Mouse (Mus musculus) midbrain, embryonic 16.5 days (tissue): Measurements from ENCODE around the gene Atp12a. TPM values are rescaled to one million over a fixed set of nuclear protein-coding genes. Genes with fewer than 3 reads are reported as not detected.

ENCODE experiments used
- ATAC-seq: fragments of 200-750 bp; cut with Nextera tagmentation; 2 replicates; pipeline ENCODE4 v1.8.0; 2017; ENCODE audit warnings: moderate TSS enrichment
- H3K27ac ChIP-seq: fragments of 300-500 bp; sonication (generic); 2 replicates; pipeline ENCODE4 v1.5.1; 2014; ENCODE audit warnings: mild to moderate bottlenecking, low read length, mixed read lengths
- H3K27me3 ChIP-seq: fragments of 300-500 bp; sonication (generic); 2 replicates; pipeline ENCODE4 v1.6.1; 2014; ENCODE audit warnings: low read depth, low read length, mixed read lengths; ENCODE audit not compliant: control insufficient read depth, insufficient read depth
- H3K36me3 ChIP-seq: fragments of 300-500 bp; sonication (generic); 2 replicates; pipeline ENCODE4 v1.6.1; 2014; ENCODE audit warnings: mild to moderate bottlenecking, low read length, moderate library complexity, mixed read lengths; ENCODE audit not compliant: control insufficient read depth, insufficient read depth
- H3K4me1 ChIP-seq: fragments of 300-500 bp; sonication (generic); 2 replicates; pipeline ENCODE4 v1.6.1; 2014; ENCODE audit warnings: mild to moderate bottlenecking, low read length, mixed read lengths; ENCODE audit not compliant: control insufficient read depth, insufficient read depth
- H3K4me2 ChIP-seq: fragments of 300-500 bp; sonication (generic); 2 replicates; pipeline ENCODE4 v1.6.1; 2014; ENCODE audit warnings: mild to moderate bottlenecking, low read length, mixed read lengths
- H3K4me3 ChIP-seq: fragments of 300-500 bp; sonication (generic); 2 replicates; pipeline ENCODE4 v1.5.1; 2014; ENCODE audit warnings: low read depth, mild to moderate bottlenecking, low read length, moderate library complexity, mixed read lengths
- H3K9ac ChIP-seq: fragments of 300-500 bp; sonication (generic); 2 replicates; pipeline ENCODE4 v1.6.1; 2014; ENCODE audit warnings: low read depth, low read length, mixed read lengths
- H3K9me3 ChIP-seq: fragments of 300-500 bp; sonication (generic); replicated peaks from 2 replicates; pipeline ENCODE4 v1.6.1; 2014; ENCODE audit warnings: mild to moderate bottlenecking, low read length, mixed read lengths; ENCODE audit not compliant: control insufficient read depth, poor library complexity, severe bottlenecking
- WGBS: fragments of 180-500 bp; shearing (Covaris S2); extraction: QIAGEN DNeasy Blood & Tissue Kit; methylation state at CpG from one replicate; pipeline ENCODE4 v1.1.7; 2014; 5-methylcytosine and 5-hydroxymethylcytosine counted together
- polyA plus RNA-seq: library from polyadenylated mRNA; unstranded; fragments of >200 nt; fragmentation: Nextera tagmentation; extraction: Ambion mirVana; gene quantifications from 2 replicates; pipeline ENCODE4 v1.2.1, GENCODE M21; 2015

Gene Atp12a
- polyA plus RNA-seq, 1 experiment from 2014 or later = 0.23 TPM

DNA sequence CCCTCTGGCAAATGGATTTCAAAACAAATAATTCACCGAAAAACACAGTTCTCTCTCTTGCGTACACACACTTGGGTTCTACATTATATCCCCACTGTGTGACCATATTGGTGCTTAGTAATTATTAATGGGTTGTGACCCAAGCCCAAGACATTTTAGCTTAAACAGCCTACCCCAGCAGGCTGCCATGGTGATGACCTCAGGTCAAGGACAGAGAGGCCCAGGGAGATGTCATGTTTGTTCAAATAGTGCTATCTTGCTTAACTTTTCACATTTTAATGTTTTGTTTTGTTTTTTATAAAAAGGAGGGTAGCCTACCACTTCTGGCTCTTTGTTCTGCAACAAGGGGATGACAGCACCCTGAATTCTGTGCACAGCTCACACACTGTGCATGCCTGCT lies 27.2 kb upstream of the Atp12a start:
- Histone ChIP-seq H3K36me3 (no peaks in the 10 kb centered on the region), H3K27ac (no peak overlapping the region), H3K27me3 (no peaks in the 10 kb centered on the region), H3K9ac (no peak overlapping the region), H3K9me3 (no peaks in the 10 kb centered on the region), H3K4me1 (no peaks in the 10 kb centered on the region), H3K4me2 (no peak overlapping the region), H3K4me3 (no peak overlapping the region)
- no peak for ATAC-seq
- 93% methylated on average over 2 of the region's 2 CpGs for WGBS

DNA sequence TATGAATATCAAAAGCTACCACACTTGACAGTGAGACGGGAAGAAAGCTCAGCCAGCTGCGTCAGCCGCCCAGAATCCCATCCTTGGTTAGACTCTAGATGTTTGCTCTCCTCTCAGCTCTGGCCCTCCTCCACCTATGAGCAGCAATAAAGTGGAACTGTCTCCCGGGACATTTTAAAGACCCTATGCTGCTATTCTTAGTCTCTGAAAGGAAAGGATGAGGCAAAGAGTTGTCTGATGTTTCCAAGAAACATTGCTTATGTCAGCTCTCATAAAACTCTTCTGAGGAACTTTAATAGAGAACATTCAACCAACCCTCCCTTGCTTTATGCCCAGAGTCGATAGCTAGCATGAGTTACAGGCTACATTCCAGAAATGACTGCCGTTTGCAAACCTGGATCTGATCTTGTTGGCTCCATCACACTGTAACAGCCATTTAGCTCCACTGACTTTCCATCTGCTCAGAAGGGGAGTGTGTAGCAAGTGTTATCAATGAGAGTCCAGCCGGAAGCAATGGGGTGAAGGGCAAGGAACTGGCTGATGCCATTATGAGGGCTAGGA lies 25.9 kb upstream of the Atp12a start:
- Histone ChIP-seq H3K4me3 (no peak overlapping the region), H3K27ac (no peak overlapping the region), H3K36me3 (no peaks in the 10 kb centered on the region), H3K9me3 (no peaks in the 10 kb centered on the region), H3K9ac (no peak overlapping the region), H3K4me2 (no peak overlapping the region), H3K4me1 (no peaks in the 10 kb centered on the region), H3K27me3 (no peaks in the 10 kb centered on the region)
- no peak for ATAC-seq
- 83% methylated on average over 7 of the region's 7 CpGs for WGBS

DNA sequence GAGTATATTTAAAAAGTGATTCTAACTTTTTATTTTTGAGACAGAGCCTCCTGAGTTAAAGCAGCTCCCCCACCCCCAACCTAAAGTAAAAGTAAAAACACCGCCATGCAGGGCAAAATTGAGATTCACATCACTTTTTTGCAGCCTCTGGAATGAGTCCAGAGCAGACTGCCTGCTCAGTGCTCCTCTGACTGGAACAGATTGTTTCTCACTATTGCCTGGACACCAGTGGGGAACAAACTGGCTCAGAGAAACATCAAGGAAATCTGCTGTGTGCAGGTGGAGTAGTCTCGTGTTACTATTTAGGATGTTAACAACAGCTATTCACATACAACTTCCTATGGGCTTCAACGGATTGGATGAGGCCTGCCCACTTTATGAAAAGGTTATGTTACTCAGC lies 16.2 kb upstream of the Atp12a start:
- Histone ChIP-seq H3K4me1 (no peaks in the 10 kb centered on the region), H3K4me2 (no peak overlapping the region), H3K9ac (no peak overlapping the region), H3K36me3 (no peaks in the 10 kb centered on the region), H3K4me3 (no peak overlapping the region), H3K27me3 (no peaks in the 10 kb centered on the region), H3K9me3 (no peaks in the 10 kb centered on the region), H3K27ac (no peak overlapping the region)
- WGBS = 74% methylated on average over 3 of the region's 3 CpGs
- no peak for ATAC-seq

DNA sequence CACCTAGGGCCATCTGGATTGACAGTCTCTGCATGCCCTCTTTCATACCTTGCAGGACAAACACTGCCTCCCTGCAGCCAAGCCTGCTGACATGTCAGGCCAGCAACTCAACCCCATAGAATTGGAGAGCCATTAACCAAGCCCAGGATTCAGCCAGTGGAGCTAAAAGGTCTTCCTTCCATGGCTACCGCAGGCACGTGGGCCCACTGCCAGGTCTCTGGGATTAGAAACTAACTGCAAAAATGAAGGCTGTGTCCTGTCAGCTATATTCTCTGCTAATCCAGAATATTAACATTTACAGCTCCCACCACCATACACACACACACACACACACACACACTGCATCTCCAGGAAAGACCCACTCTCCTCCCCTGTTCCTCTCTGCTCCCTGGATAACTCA lies 15.3 kb upstream of the Atp12a start:
- Histone ChIP-seq H3K27ac (no peak overlapping the region), H3K9me3 (no peaks in the 10 kb centered on the region), H3K27me3 (no peaks in the 10 kb centered on the region), H3K4me1 (no peaks in the 10 kb centered on the region), H3K4me2 (no peak overlapping the region), H3K4me3 (no peak overlapping the region), H3K9ac (no peak overlapping the region), H3K36me3 (no peaks in the 10 kb centered on the region)
- no peak for ATAC-seq
- 76% methylated on average over 2 of the region's 2 CpGs for WGBS

DNA sequence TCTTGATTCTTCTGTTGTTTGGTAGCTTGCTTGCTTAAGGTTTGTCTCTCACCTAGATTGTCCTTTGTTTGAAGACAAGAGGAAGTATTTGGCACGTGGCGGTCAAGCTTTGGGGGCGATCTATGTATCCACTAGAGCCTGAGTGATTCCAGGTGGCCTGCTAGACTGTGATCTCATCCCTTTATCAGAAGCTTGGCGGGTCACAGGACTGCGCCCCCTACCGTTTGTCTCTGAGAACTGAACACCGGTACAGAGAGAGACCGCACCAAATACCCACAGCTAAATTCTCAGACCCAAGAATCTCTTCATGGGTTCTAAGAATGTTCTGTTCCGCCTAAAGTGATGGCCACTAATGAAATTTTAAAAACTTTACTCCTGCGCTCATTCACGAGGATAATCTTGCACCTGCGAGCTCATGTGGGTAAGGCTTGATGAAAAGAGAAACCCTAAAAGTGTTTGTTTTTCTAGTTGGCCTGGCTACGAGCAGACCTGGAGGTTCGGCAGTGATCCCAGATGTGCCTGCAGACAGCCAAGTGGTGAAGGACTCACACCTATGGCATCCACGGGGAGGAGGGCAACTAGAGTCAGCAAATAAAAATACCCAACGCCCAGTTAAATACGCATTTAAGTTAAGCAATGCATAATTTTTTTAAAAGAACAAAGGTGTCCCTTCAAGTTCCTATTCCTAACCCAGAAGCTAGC lies 12.8 kb upstream of the Atp12a start:
- H3K9ac ChIP-seq = no peak overlapping the region
- H3K36me3 ChIP-seq = no peaks in the 10 kb centered on the region
- H3K27me3 ChIP-seq = no peaks in the 10 kb centered on the region
- ATAC-seq = no peak
- H3K4me1 ChIP-seq = no peaks in the 10 kb centered on the region
- 44% methylated on average over 17 of the region's 17 CpGs for WGBS
- no peak overlapping the region for H3K4me2 ChIP-seq
- no peak overlapping the region for H3K4me3 ChIP-seq
- no peaks in the 10 kb centered on the region for H3K9me3 ChIP-seq
- H3K27ac ChIP-seq = no peak overlapping the region

DNA sequence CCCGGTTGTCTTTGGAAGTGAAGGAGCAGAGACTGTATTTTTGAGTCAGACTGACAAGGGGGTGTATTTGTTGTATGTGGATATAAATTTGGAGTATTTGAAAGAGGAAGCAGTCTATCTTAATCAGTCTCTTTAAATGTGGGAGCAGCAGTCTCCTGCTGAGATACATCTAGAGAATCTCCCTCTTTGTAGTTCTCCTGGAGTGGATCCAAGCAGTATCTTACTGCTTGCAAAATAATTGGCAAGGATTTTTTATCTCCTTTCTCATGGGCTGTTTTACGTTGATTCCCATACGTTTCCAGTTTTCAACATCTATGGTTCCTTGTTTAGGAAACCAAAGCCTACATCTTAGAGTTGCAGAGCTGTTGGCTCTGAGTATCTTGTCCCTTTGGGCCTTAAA lies 10.1 kb upstream of the Atp12a start:
- Histone ChIP-seq H3K4me3 (no peak overlapping the region), H3K4me1 (no peaks in the 10 kb centered on the region), H3K9me3 (no peaks in the 10 kb centered on the region), H3K36me3 (no peaks in the 10 kb centered on the region), H3K27ac (no peak overlapping the region), H3K9ac (no peak overlapping the region), H3K4me2 (no peak overlapping the region), H3K27me3 (no peaks in the 10 kb centered on the region)
- ATAC-seq = no peak
- WGBS = 78% methylated on average over 3 of the region's 3 CpGs

DNA sequence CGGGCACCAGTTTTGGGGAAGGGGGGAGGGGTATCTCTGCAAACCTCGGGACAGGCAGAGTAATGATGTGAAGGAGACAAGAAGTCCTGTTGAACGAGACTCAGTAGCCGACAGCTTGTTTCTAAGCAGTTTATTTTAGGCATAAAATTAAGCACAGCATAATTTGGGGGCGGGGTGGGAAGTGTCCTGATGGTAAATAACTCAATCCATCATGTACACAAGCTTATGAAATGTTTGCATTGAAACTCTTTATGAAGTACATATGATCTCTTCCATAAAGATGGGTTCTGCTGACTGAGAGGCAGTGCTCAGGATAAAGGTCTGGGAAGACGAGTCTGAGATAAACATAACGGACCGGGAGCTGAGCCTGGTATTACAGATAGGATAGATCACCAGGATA lies 9.5 kb upstream of the Atp12a start:
- WGBS = 84% methylated on average over 8 of the region's 8 CpGs
- no peaks in the 10 kb centered on the region for H3K4me1 ChIP-seq
- H3K9me3 ChIP-seq = no peaks in the 10 kb centered on the region

DNA sequence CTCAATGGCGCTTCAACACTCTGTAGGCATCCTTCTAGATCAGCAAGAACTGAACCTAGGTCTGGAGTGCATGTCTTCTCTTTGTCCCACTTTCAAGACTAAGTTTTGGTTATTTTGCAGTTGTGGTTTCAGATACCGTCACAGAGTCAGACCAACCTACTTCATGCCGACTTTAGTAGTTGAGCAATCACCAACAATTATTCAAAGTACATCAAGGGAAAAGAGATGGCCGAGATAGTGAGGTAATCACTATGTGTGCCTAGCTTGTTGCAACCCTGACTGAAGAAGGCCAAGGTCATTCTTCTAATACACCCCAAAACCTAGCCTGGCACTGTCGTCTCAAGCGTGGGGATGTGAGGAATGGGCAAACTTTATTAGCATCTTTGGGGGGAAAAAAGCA lies 8.7 kb upstream of the Atp12a start:
- no peak for ATAC-seq
- no peaks in the 10 kb centered on the region for H3K27me3 ChIP-seq
- H3K4me3 ChIP-seq = no peak overlapping the region
- 87% methylated on average over 6 of the region's 6 CpGs for WGBS
- H3K27ac ChIP-seq = no peak overlapping the region
- H3K9ac ChIP-seq = no peak overlapping the region
- no peak overlapping the region for H3K4me2 ChIP-seq
- H3K4me1 ChIP-seq = no peaks in the 10 kb centered on the region
- no peaks in the 10 kb centered on the region for H3K36me3 ChIP-seq
- H3K9me3 ChIP-seq = no peaks in the 10 kb centered on the region

More for the DNA sequence above, 9.5 kb upstream of the Atp12a start:
- Histone ChIP-seq H3K27me3 (no peaks in the 10 kb centered on the region), H3K36me3 (no peaks in the 10 kb centered on the region), H3K4me2 (no peak overlapping the region), H3K27ac (no peak overlapping the region), H3K4me3 (no peak overlapping the region), H3K9ac (no peak overlapping the region)
- ATAC-seq = no peak

DNA sequence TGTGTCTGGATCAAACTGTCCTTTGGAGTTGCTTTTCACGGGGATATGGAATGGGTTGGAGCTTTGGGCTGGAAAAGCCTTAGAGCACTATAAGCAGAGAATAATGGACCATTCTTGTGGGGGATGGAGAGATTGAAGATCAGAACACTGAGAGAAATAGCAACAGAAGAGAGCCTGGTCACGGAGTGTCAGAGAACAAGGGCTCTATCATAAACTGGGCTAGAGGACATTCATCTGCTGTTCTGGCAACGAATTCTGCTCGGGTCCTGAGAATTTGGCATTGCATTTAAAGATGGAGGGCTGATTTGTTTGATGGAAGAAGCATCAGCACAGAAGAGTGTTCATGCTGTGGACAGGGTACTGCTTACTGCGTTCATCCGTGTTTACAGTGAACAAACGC lies 6.4 kb upstream of the Atp12a start:
- Histone ChIP-seq H3K27ac (no peak overlapping the region), H3K27me3 (peaks cover 4% of the 10 kb centered on the region), H3K36me3 (no peaks in the 10 kb centered on the region), H3K4me1 (no peaks in the 10 kb centered on the region), H3K4me2 (no peak overlapping the region), H3K4me3 (no peak overlapping the region), H3K9ac (no peak overlapping the region), H3K9me3 (no peaks in the 10 kb centered on the region)
- whole genome bisulfite sequencing = 79% methylated on average over 7 of the region's 7 CpGs
- ATAC-seq = no peak
